Comparison of ENCODE assay signal across 8 mouse cellular contexts in genomic region chr11:86994330-86994729, GRCm38 (mm10). TPM values are rescaled to one million over a fixed set of nuclear protein-coding genes. Genes with fewer than 3 reads are reported as not detected.
DNase-seq lines count a peak whose midpoint lies in the region; ATAC-seq and TF ChIP-seq lines count a peak whose summit lies in the region.

No protein-coding gene starts in this region.

- TF ChIP-seq CTCF in kidney, adult 2 months (conservative IDR thresholded peaks at IDR 0.05; ENCODE audit: insufficient read depth, insufficient read length, low read depth, low read length) = no peak
- no peak for TF ChIP-seq CTCF in lung, adult 2 months (IDR thresholded peaks at IDR 0.05; ENCODE audit: insufficient read depth, low read length)

- no peaks in the 10 kb centered on the region for H3K9me3 ChIP-seq in forebrain, embryonic 16.5 days (ENCODE audit: control insufficient read depth, low read length)
- no peaks in the 10 kb centered on the region for H3K9me3 ChIP-seq in neural tube, embryonic 13.5 days

- peak overlapping the region; percentile 88 for H3K4me2 ChIP-seq in forebrain, embryonic 16.5 days (ENCODE audit: low read length)
- H3K4me2 ChIP-seq in neural tube, embryonic 13.5 days = peak overlapping the region; percentile 86

- H3K27me3 ChIP-seq in kidney, adult 2 months (replicated peaks; ENCODE audit: control insufficient read depth, insufficient read depth, low read length) = no peaks in the 10 kb centered on the region
- H3K27me3 ChIP-seq in forebrain, embryonic 16.5 days (replicated peaks; ENCODE audit: control insufficient read depth, insufficient read depth, low read length) = no peaks in the 10 kb centered on the region
- no peaks in the 10 kb centered on the region for H3K27me3 ChIP-seq in neural tube, embryonic 13.5 days

- WGBS in kidney, adult 2 months = 17% methylated on average over 6 of the region's 6 CpGs
- WGBS in forebrain, embryonic 16.5 days = 26% methylated on average over 6 of the region's 6 CpGs
- WGBS in neural tube, embryonic 13.5 days = 11% methylated on average over 6 of the region's 6 CpGs
- 19% methylated on average over 6 of the region's 6 CpGs for WGBS in lung, adult 2 months

- H3K4me1 ChIP-seq in kidney, adult 2 months (ENCODE audit: control insufficient read depth, insufficient read depth, low read length) = peaks cover 26% of the 10 kb centered on the region
- peaks cover 43% of the 10 kb centered on the region for H3K4me1 ChIP-seq in forebrain, embryonic 16.5 days (replicated peaks; ENCODE audit: control insufficient read depth, insufficient read depth, low read length)
- peaks cover 45% of the 10 kb centered on the region for H3K4me1 ChIP-seq in neural tube, embryonic 13.5 days (replicated peaks)
- H3K4me1 ChIP-seq in lung, adult 2 months (ENCODE audit: control insufficient read depth, insufficient read depth, low read length) = peaks cover 14% of the 10 kb centered on the region

- H3K36me3 ChIP-seq in kidney, adult 2 months (ENCODE audit: control insufficient read depth, insufficient read depth, low read length) = no peaks in the 10 kb centered on the region
- H3K36me3 ChIP-seq in forebrain, embryonic 16.5 days (ENCODE audit: control insufficient read depth, insufficient read depth) = no peaks in the 10 kb centered on the region
- no peaks in the 10 kb centered on the region for H3K36me3 ChIP-seq in neural tube, embryonic 13.5 days

- peak; percentile 83 for DNase-seq in kidney, adult 2 months
- no peak for DNase-seq in kidney, adult 11 months
- peak; percentile 61 to 64 for DNase-seq in kidney, postnatal 36 days
- no peak for DNase-seq in lung, adult 2 months

- no peak overlapping the region for H3K4me3 ChIP-seq in kidney, adult 2 months (ENCODE audit: insufficient read depth, low read depth, low read length)
- peak overlapping the region; percentile 99 for H3K4me3 ChIP-seq in forebrain, embryonic 16.5 days (replicated peaks; ENCODE audit: low read length)
- peak overlapping the region; percentile 91 for H3K4me3 ChIP-seq in neural tube, embryonic 13.5 days
- no peak overlapping the region for H3K4me3 ChIP-seq in lung, adult 2 months (replicated peaks; ENCODE audit: extremely low read depth, low read depth, low read length)

- no peak for ATAC-seq in forebrain, embryonic 16.5 days
- no peak for ATAC-seq in neural tube, embryonic 13.5 days (ENCODE audit: low read depth)
- no peak for ATAC-seq in granulocyte monocyte progenitor cell, adult 5-6 weeks (replicated peaks; ENCODE audit: poor library complexity, severe bottlenecking)
- no peak for ATAC-seq in inflammation-experienced regulatory T-cells, adult 6 months

- no peak for TF ChIP-seq POLR2A in kidney, adult 2 months (IDR thresholded peaks at IDR 0.05; ENCODE audit: low read depth, low read length)
- no peak for TF ChIP-seq POLR2A in lung, adult 2 months (IDR thresholded peaks at IDR 0.05; ENCODE audit: borderline replicate concordance, extremely low read depth, low read depth, low read length)

- no peak overlapping the region for H3K9ac ChIP-seq in forebrain, embryonic 16.5 days (replicated peaks; ENCODE audit: low read depth, low read length)
- peak overlapping the region; percentile 62 for H3K9ac ChIP-seq in neural tube, embryonic 13.5 days

- peak overlapping the region; percentile 44; the same call in 1 of the 2 replicates for H3K27ac ChIP-seq in kidney, adult 2 months (ENCODE audit: insufficient read depth, low read depth, low read length)
- H3K27ac ChIP-seq in forebrain, embryonic 16.5 days (ENCODE audit: low read length) = no peak overlapping the region; the same call in 1 of the 2 replicates
- 0 out of 2 replicates have a peak overlapping the region, but pooled peaks have one; percentile 94 for H3K27ac ChIP-seq in neural tube, embryonic 13.5 days (replicated peaks)

RNA-seq across cellular contexts. Expression of gene Ypel2, which starts 0.8 kb away (rescaled TPM):
- polyA plus RNA-seq in kidney, adult 2 months (2012; rRNA removed) = 4.7 TPM in 2 replicates
- 7.1 and 8.1 TPM in 2 replicates for polyA plus RNA-seq in forebrain, embryonic 16.5 days (2015; fragmentation: Nextera tagmentation; extraction: Ambion mirVana)
- 4.6 and 5.3 TPM in 2 replicates for polyA plus RNA-seq in neural tube, embryonic 13.5 days (2015; fragmentation: Nextera tagmentation; extraction: Ambion mirVana)
- 11.6 and 18.4 TPM in 2 replicates for total RNA-seq in granulocyte monocyte progenitor cell, adult 5-6 weeks (2014; fragmentation: Nextera tagmentation)
- total RNA-seq in granulocyte monocyte progenitor cell, adult 5-6 weeks (2017) = 6.7 and 6.9 TPM in 2 replicates
- 1 to 10 TPM; 3.7 to 8.9 (median 5.8) TPM for polyA plus RNA-seq in inflammation-experienced regulatory T-cells, adult 6 months (2017; shearing (Covaris generic))
- polyA plus RNA-seq in lung, adult 2 months (2012; rRNA removed) = 5.9 and 9.7 TPM in 2 replicates

Comparison
In these comparisons a context has a peak if more than half of its experiments do, and no peak if none do; other contexts are left out.
1. DNase-seq: peak in kidney, adult 2 months (single experiment) and kidney, postnatal 36 days (2 of 2); none in kidney, adult 11 months (single experiment) and lung, adult 2 months (single experiment).
2. H3K4me3 ChIP-seq: peak in forebrain, embryonic 16.5 days (single experiment) and neural tube, embryonic 13.5 days (single experiment); none in kidney, adult 2 months (single experiment) and lung, adult 2 months (single experiment).